ENCODE assay signal across 8 mouse cellular contexts in the genomic region with DNA sequence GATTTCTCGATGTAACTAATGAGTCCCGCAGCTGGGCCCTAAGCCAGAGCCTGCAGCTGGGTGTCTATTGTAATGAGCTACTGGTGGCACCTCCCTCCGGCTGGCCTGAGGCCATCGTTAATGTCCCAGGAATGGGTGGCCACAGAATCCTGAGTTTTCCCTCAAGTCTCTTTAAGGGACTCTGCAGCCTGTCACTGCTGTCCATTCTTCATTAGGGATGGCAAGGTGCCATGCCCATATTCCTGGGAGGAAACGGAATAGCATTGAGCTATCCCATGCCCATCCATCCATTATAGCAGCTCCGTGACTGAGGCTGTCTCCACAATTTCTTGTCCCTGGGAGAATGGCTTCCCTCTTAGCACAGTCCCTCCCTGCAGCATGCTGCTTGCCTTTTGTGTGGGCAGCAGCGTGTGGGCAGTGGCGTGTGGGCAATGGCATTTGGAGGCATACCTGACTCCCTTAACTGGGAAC.
DNase-seq lines count a peak whose midpoint lies in the region; ATAC-seq and TF ChIP-seq lines count a peak whose summit lies in the region.
"Had no signal": no experiment of that assay in that cellular context is flagged by ENCODE, and none has a peak within 500 bp of the region (broad histone marks: within the 10 kb centered on the region; RNA-seq: fewer than 3 reads in every experiment).

No protein-coding gene starts in this region.

- DNase-seq in kidney, postnatal 4 days, result peak; percentile 20 to 53
- DNase-seq in brain, embryonic 14.5 days (ENCODE audit: low read depth), result peak; percentile 82

- H3K27ac ChIP-seq in kidney, embryonic 16.5 days (ENCODE audit: low read length), result no peak overlapping the region
- H3K27ac ChIP-seq in hindbrain, embryonic 15.5 days (replicated peaks), result peak overlapping the region; percentile 77
- H3K27ac ChIP-seq in neural tube, embryonic 15.5 days (replicated peaks), result peak overlapping the region; percentile 78
- H3K27ac ChIP-seq in intestine, embryonic 15.5 days, result no peak overlapping the region
- no peak overlapping the region for H3K27ac ChIP-seq in kidney, embryonic 15.5 days
- H3K27ac ChIP-seq: liver, embryonic 15.5 days had no signal

- TF ChIP-seq CTCF in brain, embryonic 14.5 days (IDR thresholded peaks at IDR 0.05; ENCODE audit: borderline replicate concordance, extremely low read depth, insufficient read depth, insufficient read length), result no peak

- H3K4me3 ChIP-seq in kidney, embryonic 16.5 days (ENCODE audit: low read length), result no peak overlapping the region
- no peak overlapping the region for H3K4me3 ChIP-seq in hindbrain, embryonic 15.5 days
- H3K4me3 ChIP-seq in neural tube, embryonic 15.5 days (replicated peaks), result no peak overlapping the region
- no peak overlapping the region for H3K4me3 ChIP-seq in intestine, embryonic 15.5 days (replicated peaks)
- no peak overlapping the region for H3K4me3 ChIP-seq in kidney, embryonic 15.5 days (replicated peaks)
- H3K4me3 ChIP-seq: liver, embryonic 15.5 days had no signal

- no peak for TF ChIP-seq POLR2A in brain, embryonic 14.5 days (IDR thresholded peaks at IDR 0.05; ENCODE audit: borderline replicate concordance, extremely low read depth, insufficient read depth, insufficient read length, poor library complexity, severe bottlenecking)

- no peaks in the 10 kb centered on the region for H3K9me3 ChIP-seq in kidney, embryonic 16.5 days (ENCODE audit: low read length)
- H3K9me3 ChIP-seq in hindbrain, embryonic 15.5 days, result no peaks in the 10 kb centered on the region
- H3K9me3 ChIP-seq in neural tube, embryonic 15.5 days (replicated peaks), result no peaks in the 10 kb centered on the region
- no peaks in the 10 kb centered on the region for H3K9me3 ChIP-seq in intestine, embryonic 15.5 days
- H3K9me3 ChIP-seq in kidney, embryonic 15.5 days (replicated peaks), result no peaks in the 10 kb centered on the region
- H3K9me3 ChIP-seq: liver, embryonic 15.5 days had no signal

- no peak for ATAC-seq in kidney, embryonic 16.5 days (ENCODE audit: low FRiP score, low TSS enrichment)
- ATAC-seq in hindbrain, embryonic 15.5 days (ENCODE audit: low FRiP score, low read depth), result 0 out of 2 replicates have a peak, but pooled peaks have one; percentile 39
- no peak; the same call in 1 of the 2 replicates for ATAC-seq in neural tube, embryonic 15.5 days (ENCODE audit: low FRiP score)
- no peak for ATAC-seq in intestine, embryonic 15.5 days
- no peak for ATAC-seq in kidney, embryonic 15.5 days (replicated peaks; ENCODE audit: low FRiP score)

- H3K4me1 ChIP-seq in kidney, embryonic 16.5 days (ENCODE audit: insufficient read depth, low read length), result peaks cover 12% of the 10 kb centered on the region
- peaks cover 34% of the 10 kb centered on the region for H3K4me1 ChIP-seq in hindbrain, embryonic 15.5 days (replicated peaks)
- H3K4me1 ChIP-seq in neural tube, embryonic 15.5 days, result peaks cover 39% of the 10 kb centered on the region
- H3K4me1 ChIP-seq in intestine, embryonic 15.5 days (replicated peaks), result no peaks in the 10 kb centered on the region
- H3K4me1 ChIP-seq in kidney, embryonic 15.5 days, result peaks cover 19% of the 10 kb centered on the region
- H3K4me1 ChIP-seq: liver, embryonic 15.5 days had no signal

- no peaks in the 10 kb centered on the region for H3K27me3 ChIP-seq in kidney, embryonic 16.5 days (ENCODE audit: insufficient read depth, low read length)
- H3K27me3 ChIP-seq in hindbrain, embryonic 15.5 days, result no peaks in the 10 kb centered on the region
- H3K27me3 ChIP-seq in neural tube, embryonic 15.5 days (replicated peaks), result no peaks in the 10 kb centered on the region
- H3K27me3 ChIP-seq in intestine, embryonic 15.5 days (replicated peaks), result no peaks in the 10 kb centered on the region
- no peaks in the 10 kb centered on the region for H3K27me3 ChIP-seq in kidney, embryonic 15.5 days
- H3K27me3 ChIP-seq: liver, embryonic 15.5 days had no signal

- H3K4me2 ChIP-seq in kidney, embryonic 16.5 days (replicated peaks; ENCODE audit: low read depth, low read length), result no peak overlapping the region
- no peak overlapping the region for H3K4me2 ChIP-seq in hindbrain, embryonic 15.5 days
- H3K4me2 ChIP-seq in neural tube, embryonic 15.5 days, result no peak overlapping the region
- H3K4me2 ChIP-seq in intestine, embryonic 15.5 days (replicated peaks), result no peak overlapping the region
- no peak overlapping the region for H3K4me2 ChIP-seq in kidney, embryonic 15.5 days
- H3K4me2 ChIP-seq: liver, embryonic 15.5 days had no signal

- no peaks in the 10 kb centered on the region for H3K36me3 ChIP-seq in kidney, embryonic 16.5 days (ENCODE audit: insufficient read depth, low read length)
- no peaks in the 10 kb centered on the region; the same call in 1 of the 2 replicates for H3K36me3 ChIP-seq in hindbrain, embryonic 15.5 days
- 0 out of 2 replicates have a peak, but pooled peaks cover 3% of the 10 kb centered on the region for H3K36me3 ChIP-seq in neural tube, embryonic 15.5 days
- no peaks in the 10 kb centered on the region for H3K36me3 ChIP-seq in intestine, embryonic 15.5 days
- no peaks in the 10 kb centered on the region for H3K36me3 ChIP-seq in kidney, embryonic 15.5 days
- H3K36me3 ChIP-seq: liver, embryonic 15.5 days had no signal

- 69% methylated on average over 8 of the region's 8 CpGs for WGBS in kidney, embryonic 16.5 days
- WGBS in hindbrain, embryonic 15.5 days, result 30% methylated on average over 8 of the region's 8 CpGs
- whole genome bisulfite sequencing in neural tube, embryonic 15.5 days, result 25% methylated on average over 8 of the region's 8 CpGs
- 72% methylated on average over 8 of the region's 8 CpGs for WGBS in intestine, embryonic 15.5 days
- 73% methylated on average over 8 of the region's 8 CpGs for WGBS in kidney, embryonic 15.5 days

- no peak overlapping the region for H3K9ac ChIP-seq in kidney, embryonic 16.5 days (replicated peaks; ENCODE audit: low read length)
- H3K9ac ChIP-seq in hindbrain, embryonic 15.5 days, result no peak overlapping the region
- H3K9ac ChIP-seq in neural tube, embryonic 15.5 days (replicated peaks), result no peak overlapping the region
- H3K9ac ChIP-seq in intestine, embryonic 15.5 days, result no peak overlapping the region
- no peak overlapping the region for H3K9ac ChIP-seq in kidney, embryonic 15.5 days
- H3K9ac ChIP-seq: liver, embryonic 15.5 days had no signal

Comparison
In these comparisons a context has a peak if more than half of its experiments do, and no peak if none do; other contexts are left out.
1. H3K27ac ChIP-seq: peak in hindbrain, embryonic 15.5 days (single experiment) and neural tube, embryonic 15.5 days (single experiment); none in kidney, embryonic 16.5 days (single experiment), intestine, embryonic 15.5 days (single experiment) and kidney, embryonic 15.5 days (single experiment).